Mouse (Mus musculus) ES-E14 (cell line): ENCODE measurements around the gene Ube2d1.

Experiments
- CHD2 ChIP-seq: IDR thresholded peaks from 2 replicates; pipeline ENCODE4 v1.6.1; 2014; ENCODE audit warnings: mild to moderate bottlenecking, low read depth, low read length, inconsistent platforms
- HCFC1 ChIP-seq: IDR thresholded peaks from 2 replicates; pipeline ENCODE4 v1.6.1; 2012; ENCODE audit warnings: low read length, inconsistent platforms, borderline replicate concordance; ENCODE audit not compliant: insufficient read depth
- ZNF384 ChIP-seq: IDR thresholded peaks from 2 replicates; pipeline ENCODE4 v1.6.1; 2012; ENCODE audit warnings: low read depth, low read length, inconsistent platforms

DNA sequence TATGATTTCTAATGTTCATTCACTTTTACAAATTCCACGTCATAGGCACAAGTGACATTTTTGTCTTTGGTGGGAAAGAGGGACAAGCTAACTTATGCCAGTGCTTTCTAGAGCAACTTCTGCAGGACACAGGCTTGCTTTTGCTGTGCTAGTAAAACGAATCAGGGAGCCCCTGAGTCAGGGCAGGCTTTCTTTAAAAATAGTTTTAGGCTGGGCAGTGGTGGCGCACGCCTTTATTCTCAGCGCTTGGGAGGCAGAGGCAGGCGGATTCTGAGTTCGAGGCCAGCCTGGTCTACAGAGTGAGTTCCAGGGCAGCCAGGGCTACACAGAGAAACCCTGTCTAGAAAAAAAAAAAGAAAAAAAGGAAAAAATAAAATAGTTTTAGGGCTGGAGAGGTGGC, 46.8 kb upstream of the Ube2d1 start:
- no peak for TF ChIP-seq ZNF384
- TF ChIP-seq CHD2 = no peak
- TF ChIP-seq HCFC1 = no peak
